Mouse (Mus musculus): ENCODE measurements at regions not wholly inside any gene's neighbourhood (a gene's known extent, or its start where the extent isn't known, plus 50 kb on each side); places are given as distances from the start of the nearest gene placed in this dataset.
"Not testable (repeated sequence)": the region's sequence is repeated elsewhere in the genome, so short reads cannot be mapped to it uniquely, and the experiment has no call there.

- no peak for DNase-seq (ENCODE audit: low spot score in 2 of 2)
Measured at GRCm38 (mm10) chr2:147989616-147990015, 57.2 kb downstream of the Foxa2 start.

GRCm38 (mm10) chr2:147988586-147988985 is 58.2 kb downstream of the Foxa2 start:
- DNase-seq (ENCODE audit: low spot score in 2 of 2): no peak

GRCm38 (mm10) chr2:147985261-147985575 is 61.6 kb downstream of the Foxa2 start:
- no peak for DNase-seq (ENCODE audit: low spot score in 2 of 2)

- DNase-seq (ENCODE audit: low spot score in 2 of 2): no peak
Measured at GRCm38 (mm10) chr2:147984547-147985260, 62.1 kb downstream of the Foxa2 start.

GRCm38 (mm10) chr2:147980929-147981479 is 65.8 kb downstream of the Foxa2 start:
- DNase-seq (ENCODE audit: low spot score in 2 of 2): no peak

GRCm38 (mm10) chr2:147980408-147980807 is 66.4 kb downstream of the Foxa2 start:
- no peak for DNase-seq (ENCODE audit: low spot score in 2 of 2)

GRCm38 (mm10) chr2:147979660-147980364 is 67.0 kb downstream of the Foxa2 start:
- DNase-seq (ENCODE audit: low spot score in 2 of 2): no peak

- DNase-seq (ENCODE audit: low spot score in 2 of 2): no peak
Measured at GRCm38 (mm10) chr2:147979001-147979400, 67.8 kb downstream of the Foxa2 start.

GRCm38 (mm10) chr2:147974776-147975175 is 72.0 kb downstream of the Foxa2 start:
- peak; percentile 11 to 22 for DNase-seq (ENCODE audit: low spot score in 2 of 2)

GRCm38 (mm10) chr2:147968671-147969070 is 78.1 kb downstream of the Foxa2 start:
- no peak for DNase-seq (ENCODE audit: low spot score in 2 of 2)

GRCm38 (mm10) chr2:147967829-147968529 is 78.8 kb downstream of the Foxa2 start:
- no peak for DNase-seq (ENCODE audit: low spot score in 2 of 2)

- DNase-seq (ENCODE audit: low spot score in 2 of 2): not testable (repeated sequence)
Measured at GRCm38 (mm10) chr2:147963284-147963683, 83.5 kb downstream of the Foxa2 start.

GRCm38 (mm10) chr2:147961633-147962032 is 85.1 kb downstream of the Foxa2 start:
- DNase-seq (ENCODE audit: low spot score in 2 of 2): no peak

- no peak for DNase-seq (ENCODE audit: low spot score in 2 of 2)
Measured at GRCm38 (mm10) chr2:147954183-147954582, 92.6 kb downstream of the Foxa2 start.

- DNase-seq (ENCODE audit: low spot score in 2 of 2): no peak
Measured at GRCm38 (mm10) chr2:147951233-147951632, 95.5 kb downstream of the Foxa2 start.

- no peak for DNase-seq (ENCODE audit: low spot score in 2 of 2)
Measured at GRCm38 (mm10) chr2:147944171-147945040, 102.4 kb downstream of the Foxa2 start.

- no peak for DNase-seq (ENCODE audit: low spot score in 2 of 2)
Measured at GRCm38 (mm10) chr2:147942591-147942990, 104.2 kb downstream of the Foxa2 start.

- DNase-seq (ENCODE audit: low spot score in 2 of 2): no peak
Measured at GRCm38 (mm10) chr2:147941319-147941718, 105.5 kb downstream of the Foxa2 start.

GRCm38 (mm10) chr2:147932494-147932893 is 114.3 kb downstream of the Foxa2 start:
- DNase-seq (ENCODE audit: low spot score in 2 of 2): no peak

GRCm38 (mm10) chr2:147929031-147929711 is 117.6 kb downstream of the Foxa2 start:
- no peak for DNase-seq (ENCODE audit: low spot score in 2 of 2)
